Mouse (Mus musculus): Measurements from ENCODE around the gene Usp49. TPM values are rescaled to one million over a fixed set of nuclear protein-coding genes. Genes with fewer than 3 reads are reported as not detected.
A peak's percentile ranks its signal among the peaks of the same experiment; 100 is the strongest.

Usp49 gene
- polyA plus RNA-seq, 1 experiment, result 2.5 TPM

- Histone ChIP-seq H3K4me2 (ENCODE audit: low read depth) (no peak overlapping the region), H3K4me3 (no peak overlapping the region), H3K79me2 (ENCODE audit: control insufficient read depth, insufficient read depth) (no peaks in the 10 kb centered on the region), H3ac (ENCODE audit: control insufficient read depth, insufficient read length) (no peak overlapping the region), H3K27me3 (ENCODE audit: control insufficient read depth, insufficient read depth, insufficient read length) (no peaks in the 10 kb centered on the region), H3K36me3 (ENCODE audit: control insufficient read depth, insufficient read depth) (peaks cover 20% of the 10 kb centered on the region)
- TF ChIP-seq MYOG (IDR thresholded peaks at IDR 0.05; ENCODE audit: control insufficient read depth in 1 of 3, insufficient read depth in 1 of 3, insufficient read length in 2 of 3, low read depth in 2 of 3), result peak in 1 of 3 experiments; percentile 8
- TF ChIP-seq POLR2A (IDR thresholded peaks at IDR 0.05; ENCODE audit: insufficient read length, low read depth), result no peak
Observed at GRCm38 (mm10) chr17:47626031-47626430, 4.5 kb upstream of the Usp49 start.

GRCm38 (mm10) chr17:47627791-47628190, 2.7 kb upstream of the Usp49 start:
- TF ChIP-seq POLR2AphosphoS2 (IDR thresholded peaks at IDR 0.05; ENCODE audit: insufficient read length, low read depth) (no peak), E2F4 (IDR thresholded peaks at IDR 0.05; ENCODE audit: insufficient read depth) (no peak), SRF (IDR thresholded peaks at IDR 0.05; ENCODE audit: control insufficient read depth, insufficient read length, low read depth) (no peak), REST (IDR thresholded peaks at IDR 0.05; ENCODE audit: insufficient read depth, insufficient read length) (no peak), CEBPB (IDR thresholded peaks at IDR 0.05; ENCODE audit: insufficient read depth, poor library complexity, severe bottlenecking) (no peak), POLR2A (IDR thresholded peaks at IDR 0.05; ENCODE audit: insufficient read length, low read depth) (no peak), TCF12 (IDR thresholded peaks at IDR 0.05; ENCODE audit: insufficient read depth, poor library complexity, severe bottlenecking) (no peak), MYOG (IDR thresholded peaks at IDR 0.05; ENCODE audit: control insufficient read depth in 1 of 3, insufficient read depth in 1 of 3, insufficient read length in 2 of 3, low read depth in 2 of 3) (no peak), MAX (IDR thresholded peaks at IDR 0.05; ENCODE audit: low read depth) (no peak), TCF3 (IDR thresholded peaks at IDR 0.05; ENCODE audit: insufficient read length, low read depth) (no peak), USF1 (IDR thresholded peaks at IDR 0.05; ENCODE audit: low read depth) (no peak), MYOD1 (IDR thresholded peaks at IDR 0.05; ENCODE audit: control insufficient read depth in 1 of 3, insufficient read length in 2 of 3, low read depth in 2 of 3) (no peak)
- H3K79me2 ChIP-seq (ENCODE audit: control insufficient read depth, insufficient read depth), result peaks cover 3% of the 10 kb centered on the region
- peaks cover 20% of the 10 kb centered on the region for H3K36me3 ChIP-seq (ENCODE audit: control insufficient read depth, insufficient read depth)
- H3K4me3 ChIP-seq, result peak overlapping the region; percentile 53
- H3K27me3 ChIP-seq (ENCODE audit: control insufficient read depth, insufficient read depth, insufficient read length), result no peaks in the 10 kb centered on the region
- peak overlapping the region; percentile 91 for H3K4me2 ChIP-seq (ENCODE audit: low read depth)
- no peak overlapping the region for H3ac ChIP-seq (ENCODE audit: control insufficient read depth, insufficient read length)

GRCm38 (mm10) chr17:47628851-47629676, 1.4 kb upstream of the Usp49 start:
- H3K4me3 ChIP-seq, result peak overlapping the region; percentile 53
- no peak for TF ChIP-seq TCF3 (IDR thresholded peaks at IDR 0.05; ENCODE audit: insufficient read length, low read depth)
- TF ChIP-seq CEBPB (IDR thresholded peaks at IDR 0.05; ENCODE audit: insufficient read depth, poor library complexity, severe bottlenecking), result peak; percentile 57; the same call in 1 of the 2 replicates
- peak in 2 of 3 experiments; percentile 35 to 60 for TF ChIP-seq MYOD1 (IDR thresholded peaks at IDR 0.05; ENCODE audit: control insufficient read depth in 1 of 3, insufficient read length in 2 of 3, low read depth in 2 of 3)
- no peak for TF ChIP-seq SRF (IDR thresholded peaks at IDR 0.05; ENCODE audit: control insufficient read depth, insufficient read length, low read depth)
- no peak for TF ChIP-seq REST (IDR thresholded peaks at IDR 0.05; ENCODE audit: insufficient read depth, insufficient read length)
- TF ChIP-seq MYOG (IDR thresholded peaks at IDR 0.05; ENCODE audit: control insufficient read depth in 1 of 3, insufficient read depth in 1 of 3, insufficient read length in 2 of 3, low read depth in 2 of 3), result peak in 1 of 3 experiments; percentile 42
- peak; percentile 16 for TF ChIP-seq TCF12 (IDR thresholded peaks at IDR 0.05; ENCODE audit: insufficient read depth, poor library complexity, severe bottlenecking)
- TF ChIP-seq USF1 (IDR thresholded peaks at IDR 0.05; ENCODE audit: low read depth), result no peak
- TF ChIP-seq POLR2AphosphoS2 (IDR thresholded peaks at IDR 0.05; ENCODE audit: insufficient read length, low read depth), result peak; percentile 76
- TF ChIP-seq POLR2A (IDR thresholded peaks at IDR 0.05; ENCODE audit: insufficient read length, low read depth), result no peak
- peaks cover 14% of the 10 kb centered on the region for H3K36me3 ChIP-seq (ENCODE audit: control insufficient read depth, insufficient read depth)
- H3K4me2 ChIP-seq (ENCODE audit: low read depth), result peak overlapping the region; percentile 91
- H3ac ChIP-seq (ENCODE audit: control insufficient read depth, insufficient read length), result peak overlapping the region; percentile 46
- no peaks in the 10 kb centered on the region for H3K27me3 ChIP-seq (ENCODE audit: control insufficient read depth, insufficient read depth, insufficient read length)
- H3K79me2 ChIP-seq (ENCODE audit: control insufficient read depth, insufficient read depth), result peaks cover 3% of the 10 kb centered on the region

GRCm38 (mm10) chr17:47629717-47630677, 493 bp upstream of the Usp49 start:
- H3K27me3 ChIP-seq (ENCODE audit: control insufficient read depth, insufficient read depth, insufficient read length), result no peaks in the 10 kb centered on the region
- peak overlapping the region; percentile 53 for H3K4me3 ChIP-seq
- peaks cover 11% of the 10 kb centered on the region for H3K36me3 ChIP-seq (ENCODE audit: control insufficient read depth, insufficient read depth)
- H3K4me2 ChIP-seq (ENCODE audit: low read depth), result peak overlapping the region; percentile 89
- TF ChIP-seq E2F4 (IDR thresholded peaks at IDR 0.05; ENCODE audit: insufficient read depth), result peak; percentile 42
- TF ChIP-seq POLR2AphosphoS2 (IDR thresholded peaks at IDR 0.05; ENCODE audit: insufficient read length, low read depth), result no peak
- TF ChIP-seq MYOD1 (IDR thresholded peaks at IDR 0.05; ENCODE audit: control insufficient read depth in 1 of 3, insufficient read length in 2 of 3, low read depth in 2 of 3), result no peak
- TF ChIP-seq USF1 (IDR thresholded peaks at IDR 0.05; ENCODE audit: low read depth), result no peak
- peak; percentile 34 for TF ChIP-seq POLR2A (IDR thresholded peaks at IDR 0.05; ENCODE audit: insufficient read length, low read depth)
- no peak for TF ChIP-seq MAX (IDR thresholded peaks at IDR 0.05; ENCODE audit: low read depth)
- peaks cover 3% of the 10 kb centered on the region for H3K79me2 ChIP-seq (ENCODE audit: control insufficient read depth, insufficient read depth)
- peak overlapping the region; percentile 46 for H3ac ChIP-seq (ENCODE audit: control insufficient read depth, insufficient read length)

All from myocyte (in vitro differentiated cells).